Mouse (Mus musculus): ENCODE measurements around the gene Lyst. TPM values are rescaled to one million over a fixed set of nuclear protein-coding genes. Genes with fewer than 3 reads are reported as not detected.
A peak's percentile ranks its signal among the peaks of the same experiment; 100 is the strongest.

Lyst gene
- polyA plus RNA-seq, 1 experiment from 2014 or later = 4.6 TPM

DNA sequence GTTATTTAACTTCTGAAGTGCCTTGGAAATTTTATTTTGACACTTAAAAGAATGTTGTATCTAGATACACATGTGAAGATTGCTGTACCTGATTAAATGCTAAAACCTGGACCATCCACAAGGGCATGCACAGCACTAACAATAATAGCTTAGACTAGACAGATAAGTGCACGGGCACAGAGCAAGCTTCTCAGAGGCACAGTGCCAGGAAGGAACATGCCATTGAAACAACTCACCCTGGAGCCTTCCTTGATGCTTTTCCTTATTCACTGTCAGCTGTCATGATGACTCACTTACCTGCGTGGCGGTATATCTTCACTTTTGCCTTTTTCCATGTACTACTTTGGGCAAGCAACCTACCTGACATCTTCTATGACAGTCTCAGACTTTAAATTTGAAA lies 155.7 kb downstream of the Lyst start:
- H3K36me3 ChIP-seq (ENCODE audit: control insufficient read depth, insufficient read depth, low read length) = peaks cover 48% of the 10 kb centered on the region
- no peak for ATAC-seq (ENCODE audit: insufficient number of reproducible peaks, insufficient read depth, low FRiP score, low read depth)
- H3K4me3 ChIP-seq (ENCODE audit: control insufficient read depth in 1 of 2, insufficient read depth in 1 of 2, low read depth in 1 of 2, low read length in 2 of 2) = no peak overlapping the region
- H3K27ac ChIP-seq (replicated peaks in 1 of 2; ENCODE audit: control insufficient read depth in 1 of 2, insufficient read depth in 1 of 2, low read depth in 2 of 2, low read length in 2 of 2) = no peak overlapping the region
- 69% methylated on average over 3 of the region's 3 CpGs for WGBS
- H3K4me1 ChIP-seq (ENCODE audit: control insufficient read depth in 2 of 2, insufficient read depth in 2 of 2, low read length in 2 of 2) = no peaks in the 10 kb centered on the region
- H3K9me3 ChIP-seq (ENCODE audit: control insufficient read depth, low read length) = no peaks in the 10 kb centered on the region
- no peak overlapping the region for H3K4me2 ChIP-seq (ENCODE audit: low read length)
- no peak overlapping the region for H3K9ac ChIP-seq (ENCODE audit: low read length)
- no peaks in the 10 kb centered on the region for H3K27me3 ChIP-seq (ENCODE audit: control insufficient read depth, insufficient read depth, low read length)

DNA sequence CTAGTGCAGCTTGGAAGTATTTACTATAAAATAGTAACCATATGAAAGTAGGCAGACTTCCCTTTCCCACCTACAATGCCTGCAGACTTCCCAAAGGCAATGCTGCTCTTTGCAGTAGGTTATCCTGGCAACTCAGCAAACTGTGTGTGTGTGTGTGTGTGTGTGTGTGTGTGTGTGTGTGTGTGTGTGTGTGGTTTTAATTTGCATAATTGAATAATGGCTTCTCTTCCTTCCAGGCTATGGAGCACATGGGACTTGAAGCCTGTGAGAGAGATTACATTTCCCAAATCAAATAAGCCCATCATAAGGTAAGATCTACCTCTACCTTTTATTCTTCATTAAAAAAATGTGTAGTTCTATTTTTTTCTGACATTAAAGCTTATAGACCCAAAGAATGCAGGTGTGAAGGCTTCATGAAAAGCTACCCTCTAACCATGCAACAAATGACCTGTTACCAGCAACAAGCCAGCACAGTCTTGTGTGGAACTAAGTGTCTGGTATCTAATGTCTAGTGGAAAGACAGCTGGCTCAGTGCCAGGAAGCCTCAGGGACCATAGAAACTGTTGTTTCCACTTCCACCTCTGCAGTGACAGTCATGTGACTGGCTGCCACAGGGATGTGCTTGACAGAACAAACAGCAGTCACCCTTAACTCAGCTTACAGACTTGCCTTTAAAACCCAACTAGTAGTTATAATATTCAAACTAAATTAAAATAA lies 185.7 kb downstream of the Lyst start:
- no peaks in the 10 kb centered on the region for H3K27me3 ChIP-seq (ENCODE audit: control insufficient read depth, insufficient read depth, low read length)
- H3K9ac ChIP-seq (ENCODE audit: low read length) = no peak overlapping the region
- H3K4me1 ChIP-seq (ENCODE audit: control insufficient read depth in 2 of 2, insufficient read depth in 2 of 2, low read length in 2 of 2) = peaks cover 0 to 15% of the 10 kb centered on the region in 2 experiments; a peak in 2 of 4 replicates
- H3K27ac ChIP-seq (replicated peaks in 1 of 2; ENCODE audit: control insufficient read depth in 1 of 2, insufficient read depth in 1 of 2, low read depth in 2 of 2, low read length in 2 of 2) = no peak overlapping the region
- H3K36me3 ChIP-seq (ENCODE audit: control insufficient read depth, insufficient read depth, low read length) = no peaks in the 10 kb centered on the region; the same call in 1 of the 2 replicates
- H3K9me3 ChIP-seq (ENCODE audit: control insufficient read depth, low read length) = no peaks in the 10 kb centered on the region
- no peak overlapping the region for H3K4me3 ChIP-seq (ENCODE audit: control insufficient read depth in 1 of 2, insufficient read depth in 1 of 2, low read depth in 1 of 2, low read length in 2 of 2)
- no peak overlapping the region for H3K4me2 ChIP-seq (ENCODE audit: low read length)
- ATAC-seq (ENCODE audit: insufficient number of reproducible peaks, insufficient read depth, low FRiP score, low read depth) = peak; percentile 66; the same call in 1 of the 2 replicates

DNA sequence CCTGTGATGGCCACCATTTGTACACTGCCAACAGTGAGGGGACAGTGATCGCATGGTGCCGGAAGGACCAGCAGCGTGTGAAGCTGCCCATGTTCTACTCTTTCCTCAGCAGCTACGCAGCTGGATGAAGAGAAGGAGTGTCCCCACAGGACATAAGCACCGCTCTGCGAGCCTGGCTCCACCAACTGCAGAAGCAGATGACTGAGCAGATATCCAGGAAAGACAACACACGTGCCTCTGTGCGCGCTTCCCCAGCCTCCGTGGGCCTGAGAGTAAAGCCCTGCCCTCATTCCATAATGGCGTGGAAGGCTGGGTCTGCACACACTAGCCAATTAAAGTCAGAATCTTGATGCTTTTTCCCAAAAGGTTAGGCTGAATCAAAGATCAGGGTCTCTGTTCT lies 186.9 kb downstream of the Lyst start:
- ATAC-seq (ENCODE audit: insufficient number of reproducible peaks, insufficient read depth, low FRiP score, low read depth) = no peak
- 88% methylated on average over 11 of the region's 11 CpGs for WGBS
- H3K4me1 ChIP-seq (ENCODE audit: control insufficient read depth in 2 of 2, insufficient read depth in 2 of 2, low read length in 2 of 2) = peaks cover 0 to 15% of the 10 kb centered on the region in 2 experiments; a peak in 2 of 4 replicates

DNA sequence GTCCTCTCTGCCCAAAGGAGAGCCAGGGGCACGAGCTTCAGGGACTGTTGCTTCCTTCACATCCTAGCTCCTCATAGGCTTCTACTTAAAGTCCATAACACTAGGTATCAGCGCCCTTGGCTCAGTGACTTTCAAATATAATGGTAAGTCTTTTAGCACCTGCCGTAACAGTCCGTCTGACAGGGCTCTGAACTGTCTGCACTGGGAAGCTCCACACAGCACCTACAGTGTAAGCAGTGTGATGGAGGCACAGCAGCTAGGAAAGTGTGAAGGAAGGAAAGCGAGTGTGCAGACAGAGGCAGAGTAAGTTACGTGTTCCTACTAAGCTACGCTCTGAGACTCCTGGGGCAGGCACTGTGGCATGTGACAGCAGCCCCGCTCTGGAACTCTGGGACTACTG lies 187.5 kb downstream of the Lyst start:
- Histone ChIP-seq H3K9ac (ENCODE audit: low read length) (no peak overlapping the region), H3K27me3 (ENCODE audit: control insufficient read depth, insufficient read depth, low read length) (peaks cover 5% of the 10 kb centered on the region), H3K4me2 (ENCODE audit: low read length) (no peak overlapping the region), H3K36me3 (ENCODE audit: control insufficient read depth, insufficient read depth, low read length) (no peaks in the 10 kb centered on the region; the same call in 1 of the 2 replicates), H3K4me3 (ENCODE audit: control insufficient read depth in 1 of 2, insufficient read depth in 1 of 2, low read depth in 1 of 2, low read length in 2 of 2) (no peak overlapping the region), H3K9me3 (ENCODE audit: control insufficient read depth, low read length) (no peaks in the 10 kb centered on the region), H3K4me1 (ENCODE audit: control insufficient read depth in 2 of 2, insufficient read depth in 2 of 2, low read length in 2 of 2) (peaks cover 0 to 15% of the 10 kb centered on the region in 2 experiments; a peak in 2 of 4 replicates), H3K27ac (replicated peaks in 1 of 2; ENCODE audit: control insufficient read depth in 1 of 2, insufficient read depth in 1 of 2, low read depth in 2 of 2, low read length in 2 of 2) (no peak overlapping the region)
- ATAC-seq (ENCODE audit: insufficient number of reproducible peaks, insufficient read depth, low FRiP score, low read depth) = no peak
- 86% methylated on average over 8 of the region's 8 CpGs for WGBS

More for the DNA sequence above, 186.9 kb downstream of the Lyst start:
- Histone ChIP-seq H3K4me3 (ENCODE audit: control insufficient read depth in 1 of 2, insufficient read depth in 1 of 2, low read depth in 1 of 2, low read length in 2 of 2) (no peak overlapping the region), H3K36me3 (ENCODE audit: control insufficient read depth, insufficient read depth, low read length) (no peaks in the 10 kb centered on the region; the same call in 1 of the 2 replicates), H3K27me3 (ENCODE audit: control insufficient read depth, insufficient read depth, low read length) (0 out of 2 replicates have a peak, but pooled peaks cover 2% of the 10 kb centered on the region), H3K9me3 (ENCODE audit: control insufficient read depth, low read length) (no peaks in the 10 kb centered on the region), H3K4me2 (ENCODE audit: low read length) (no peak overlapping the region), H3K27ac (replicated peaks in 1 of 2; ENCODE audit: control insufficient read depth in 1 of 2, insufficient read depth in 1 of 2, low read depth in 2 of 2, low read length in 2 of 2) (no peak overlapping the region), H3K9ac (ENCODE audit: low read length) (no peak overlapping the region)

DNA sequence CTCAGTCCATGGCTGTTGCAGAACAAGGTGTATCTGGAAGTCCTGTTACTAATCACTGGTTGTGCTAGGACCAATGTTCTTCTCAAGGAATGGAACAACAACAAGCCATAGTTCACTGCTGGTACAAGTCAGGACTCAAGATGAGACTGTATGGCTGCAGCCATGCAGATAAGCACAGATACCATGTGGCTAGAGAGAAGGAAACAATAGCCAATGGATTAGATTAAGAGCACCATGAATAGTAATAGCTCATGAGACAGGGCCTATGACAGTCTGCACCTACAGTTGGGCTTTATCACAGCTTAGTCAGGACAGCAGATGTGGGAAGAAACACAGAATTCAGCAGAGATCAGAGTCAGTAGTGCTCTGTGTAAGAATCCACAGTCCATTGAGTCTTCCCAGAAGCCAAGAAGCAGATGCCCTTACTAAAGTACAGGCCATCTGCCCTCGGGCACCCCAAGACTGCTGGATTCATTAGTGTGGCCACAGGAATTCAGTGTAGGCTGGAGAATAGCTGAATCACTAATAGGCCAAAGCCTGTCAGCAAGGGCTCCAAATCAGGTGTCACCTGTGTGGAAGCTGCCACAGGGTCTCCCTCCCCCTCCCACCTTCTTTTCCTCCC lies 188.8 kb downstream of the Lyst start:
- Histone ChIP-seq H3K27ac (replicated peaks in 1 of 2; ENCODE audit: control insufficient read depth in 1 of 2, insufficient read depth in 1 of 2, low read depth in 2 of 2, low read length in 2 of 2) (no peak overlapping the region), H3K27me3 (ENCODE audit: control insufficient read depth, insufficient read depth, low read length) (peaks cover 18% of the 10 kb centered on the region), H3K4me1 (ENCODE audit: control insufficient read depth in 2 of 2, insufficient read depth in 2 of 2, low read length in 2 of 2) (peaks cover 0 to 20% of the 10 kb centered on the region in 2 experiments; a peak in 2 of 4 replicates), H3K9me3 (ENCODE audit: control insufficient read depth, low read length) (no peaks in the 10 kb centered on the region), H3K9ac (ENCODE audit: low read length) (no peak overlapping the region), H3K4me3 (ENCODE audit: control insufficient read depth in 1 of 2, insufficient read depth in 1 of 2, low read depth in 1 of 2, low read length in 2 of 2) (no peak overlapping the region), H3K36me3 (ENCODE audit: control insufficient read depth, insufficient read depth, low read length) (no peaks in the 10 kb centered on the region; the same call in 1 of the 2 replicates), H3K4me2 (ENCODE audit: low read length) (no peak overlapping the region)
- 94% methylated on average over 1 of the region's 1 CpGs for WGBS
- ATAC-seq (ENCODE audit: insufficient number of reproducible peaks, insufficient read depth, low FRiP score, low read depth) = no peak

DNA sequence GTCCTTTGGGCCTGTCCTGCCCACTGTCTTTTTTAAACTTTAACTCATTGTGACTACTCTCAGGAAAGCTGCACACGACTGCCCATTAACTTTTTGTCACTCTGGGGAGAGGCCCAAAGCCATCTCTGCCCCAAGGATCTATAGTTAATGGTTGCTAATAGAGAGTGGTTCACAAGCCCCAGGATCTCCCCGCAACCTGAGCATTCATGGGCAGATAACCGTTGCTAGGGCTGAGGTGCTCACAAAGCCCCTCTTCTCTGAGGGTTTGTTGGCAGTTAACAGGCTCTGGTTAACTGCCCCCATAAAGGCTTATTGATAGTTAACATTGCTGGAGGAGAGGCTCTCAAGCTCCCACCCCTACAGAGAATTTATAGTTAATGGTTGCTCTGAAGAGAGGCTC lies 190.1 kb downstream of the Lyst start:
- no peaks in the 10 kb centered on the region for H3K9me3 ChIP-seq (ENCODE audit: control insufficient read depth, low read length)
- ATAC-seq (ENCODE audit: insufficient number of reproducible peaks, insufficient read depth, low FRiP score, low read depth) = no peak
- WGBS = 72% methylated on average over 3 of the region's 3 CpGs
- H3K4me3 ChIP-seq (ENCODE audit: control insufficient read depth in 1 of 2, insufficient read depth in 1 of 2, low read depth in 1 of 2, low read length in 2 of 2) = no peak overlapping the region
- peaks cover 3 to 30% of the 10 kb centered on the region in 2 experiments; a peak in 3 of 4 replicates for H3K4me1 ChIP-seq (ENCODE audit: control insufficient read depth in 2 of 2, insufficient read depth in 2 of 2, low read length in 2 of 2)
- H3K9ac ChIP-seq (ENCODE audit: low read length) = no peak overlapping the region
- H3K36me3 ChIP-seq (ENCODE audit: control insufficient read depth, insufficient read depth, low read length) = no peaks in the 10 kb centered on the region; the same call in 1 of the 2 replicates
- no peak overlapping the region for H3K4me2 ChIP-seq (ENCODE audit: low read length)
- no peak overlapping the region for H3K27ac ChIP-seq (replicated peaks in 1 of 2; ENCODE audit: control insufficient read depth in 1 of 2, insufficient read depth in 1 of 2, low read depth in 2 of 2, low read length in 2 of 2)
- H3K27me3 ChIP-seq (ENCODE audit: control insufficient read depth, insufficient read depth, low read length) = peaks cover 31% of the 10 kb centered on the region

DNA sequence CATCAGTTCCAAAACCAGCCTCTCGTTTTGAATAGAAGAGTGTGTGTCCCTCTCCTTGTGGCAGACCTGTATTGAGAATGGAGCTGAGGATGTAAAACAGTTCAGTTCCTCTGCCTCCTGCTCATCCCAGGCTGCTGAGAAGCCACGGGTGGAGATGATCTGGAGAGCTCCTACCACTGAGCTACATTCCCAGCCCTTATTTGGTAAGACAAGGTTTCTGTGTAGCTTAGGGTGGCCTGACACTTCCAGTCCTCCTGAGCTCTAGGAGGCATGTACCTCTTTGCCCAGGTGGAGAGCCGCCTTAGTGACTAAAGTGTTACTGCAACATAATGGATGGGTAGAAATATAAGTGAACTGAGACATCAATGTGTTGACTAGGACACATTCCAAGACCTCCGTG lies 190.8 kb downstream of the Lyst start:
- 57% methylated on average over 4 of the region's 4 CpGs for WGBS
- Histone ChIP-seq H3K4me3 (ENCODE audit: control insufficient read depth in 1 of 2, insufficient read depth in 1 of 2, low read depth in 1 of 2, low read length in 2 of 2) (no peak overlapping the region), H3K27me3 (ENCODE audit: control insufficient read depth, insufficient read depth, low read length) (peaks cover 38% of the 10 kb centered on the region), H3K4me1 (ENCODE audit: control insufficient read depth in 2 of 2, insufficient read depth in 2 of 2, low read length in 2 of 2) (peaks cover 7 to 27% of the 10 kb centered on the region in 2 experiments; a peak in 3 of 4 replicates), H3K4me2 (ENCODE audit: low read length) (no peak overlapping the region), H3K9ac (ENCODE audit: low read length) (no peak overlapping the region), H3K9me3 (ENCODE audit: control insufficient read depth, low read length) (no peaks in the 10 kb centered on the region), H3K36me3 (ENCODE audit: control insufficient read depth, insufficient read depth, low read length) (no peaks in the 10 kb centered on the region; the same call in 1 of the 2 replicates), H3K27ac (replicated peaks in 1 of 2; ENCODE audit: control insufficient read depth in 1 of 2, insufficient read depth in 1 of 2, low read depth in 2 of 2, low read length in 2 of 2) (no peak overlapping the region)
- no peak for ATAC-seq (ENCODE audit: insufficient number of reproducible peaks, insufficient read depth, low FRiP score, low read depth)
